Mouse (Mus musculus) c-Kit-positive CD71-positive TER-119-positive erythroid progenitor cells, embryonic 14.5 days (primary cell): ENCODE measurements at regions not wholly inside any gene's neighbourhood (a gene's known extent, or its start where the extent isn't known, plus 50 kb on each side); places are given as distances from the start of the nearest gene placed in this dataset.

Experiments used
- DNase-seq: peaks from one replicate; pipeline ENCODE4 v3.0.0-alpha.2; 2013; ENCODE audit warnings: low spot score

DNA sequence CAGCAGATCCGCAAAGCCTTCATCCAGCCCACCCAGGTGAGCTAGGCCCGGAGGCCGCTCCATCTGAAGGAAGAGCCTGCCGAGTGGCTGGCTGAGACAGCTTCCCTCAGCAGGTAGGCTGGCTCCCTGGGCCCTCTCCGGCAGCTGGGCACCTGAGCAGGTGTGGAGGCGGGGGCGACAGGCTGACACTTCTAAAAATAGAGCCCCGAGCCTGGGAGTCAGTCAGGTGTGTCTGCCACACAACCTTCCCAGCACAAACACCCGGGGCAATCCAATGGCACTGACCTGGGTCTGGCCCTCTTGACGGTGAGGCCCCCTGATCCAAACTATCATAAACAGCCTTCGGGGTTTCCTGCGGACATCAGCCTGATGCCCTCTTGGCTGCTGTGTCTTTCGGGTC is 58.5 kb downstream of the Zfp36l2 start:
- no peak for DNase-seq

DNA sequence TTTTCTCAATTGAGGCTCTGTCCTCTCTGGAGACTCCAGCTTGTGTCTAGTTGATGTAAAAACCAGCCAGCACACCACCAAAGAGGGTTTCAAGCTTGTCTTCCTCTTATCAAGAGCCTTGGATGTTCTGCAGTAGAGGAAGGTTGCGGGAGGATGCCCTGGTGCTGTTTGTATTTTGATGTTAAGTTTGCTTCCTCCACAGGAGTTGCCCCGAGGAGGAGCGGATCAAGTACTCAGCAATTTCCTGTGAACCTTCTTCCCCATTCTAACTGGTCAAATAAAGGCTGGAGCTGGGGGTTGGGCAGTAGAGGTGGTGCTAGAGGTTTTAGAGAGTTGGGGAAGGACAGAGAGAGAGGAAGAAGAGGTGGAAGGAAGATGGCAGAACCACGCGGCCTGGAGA is 59.5 kb downstream of the Zfp36l2 start:
- DNase-seq: no peak

DNA sequence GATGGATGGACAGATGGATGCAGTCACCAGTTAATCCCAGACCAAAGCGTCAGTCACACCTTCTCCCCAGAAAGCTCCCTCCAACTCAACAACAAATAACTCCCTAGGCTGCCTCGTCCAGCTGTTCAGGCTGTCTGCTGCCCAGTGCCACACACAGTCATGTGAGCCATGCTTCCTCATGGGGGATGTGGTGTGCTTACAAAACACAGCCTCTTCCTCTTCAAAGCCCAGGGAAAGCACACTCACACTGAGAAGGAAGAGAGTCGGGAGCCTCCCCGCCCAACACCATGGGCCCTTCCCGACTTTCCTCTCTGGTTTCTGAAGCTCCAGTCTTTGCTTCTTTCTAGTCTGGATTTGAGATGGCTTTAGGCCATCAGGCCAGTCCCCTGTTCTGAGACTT is 61.6 kb downstream of the Zfp36l2 start:
- no peak for DNase-seq

- DNase-seq: no peak
Observed at GRCm38 (mm10) chr17:84123161-84123560, 64.6 kb downstream of the Zfp36l2 start.

GRCm38 (mm10) chr17:84122486-84123131 is 65.1 kb downstream of the Zfp36l2 start:
- no peak for DNase-seq

DNA sequence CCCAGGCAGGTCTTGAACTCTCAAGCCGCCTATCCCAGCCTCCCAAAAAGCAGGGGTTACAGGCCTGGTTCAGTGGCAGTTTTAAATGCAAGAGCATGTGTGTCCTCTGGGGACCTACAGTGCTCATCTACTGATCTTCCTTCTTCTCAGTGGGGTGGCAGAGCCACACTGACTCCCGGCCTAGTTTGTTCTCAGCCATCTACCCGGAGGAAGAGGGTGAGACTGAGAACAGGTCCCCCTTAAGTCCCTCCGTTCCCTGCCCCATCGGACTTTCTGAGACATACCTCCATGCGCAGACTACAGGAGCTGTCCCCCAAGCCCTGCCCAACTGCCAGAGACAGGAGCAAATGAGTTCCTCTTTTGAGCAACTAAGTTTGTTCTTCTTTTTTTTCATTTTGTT is 66.5 kb downstream of the Zfp36l2 start:
- no peak for DNase-seq

- no peak for DNase-seq
Observed at GRCm38 (mm10) chr17:84119221-84120017, 68.3 kb downstream of the Zfp36l2 start.

DNA sequence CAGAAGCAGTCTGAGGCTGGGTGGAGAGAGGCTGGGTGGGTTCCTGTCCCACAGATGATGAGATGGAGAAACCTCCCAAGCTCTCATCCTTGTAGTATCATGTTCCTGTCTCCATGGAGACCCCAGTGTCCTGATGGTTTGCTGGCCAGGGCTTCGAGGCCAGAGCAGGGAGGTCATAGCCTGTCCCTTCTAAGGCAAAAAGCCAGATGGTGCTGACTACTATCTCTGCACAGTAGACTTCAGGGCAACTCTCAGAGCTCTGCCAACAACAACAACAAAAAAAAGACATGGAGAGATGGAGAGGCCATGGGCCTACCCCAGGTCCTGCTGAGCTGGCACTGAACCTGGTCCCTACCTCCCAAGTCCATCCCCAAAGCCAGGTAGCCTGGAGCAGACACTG is 69.0 kb downstream of the Zfp36l2 start:
- no peak for DNase-seq

- DNase-seq: no peak
Observed at GRCm38 (mm10) chr17:84118271-84118670, 69.5 kb downstream of the Zfp36l2 start.

DNA sequence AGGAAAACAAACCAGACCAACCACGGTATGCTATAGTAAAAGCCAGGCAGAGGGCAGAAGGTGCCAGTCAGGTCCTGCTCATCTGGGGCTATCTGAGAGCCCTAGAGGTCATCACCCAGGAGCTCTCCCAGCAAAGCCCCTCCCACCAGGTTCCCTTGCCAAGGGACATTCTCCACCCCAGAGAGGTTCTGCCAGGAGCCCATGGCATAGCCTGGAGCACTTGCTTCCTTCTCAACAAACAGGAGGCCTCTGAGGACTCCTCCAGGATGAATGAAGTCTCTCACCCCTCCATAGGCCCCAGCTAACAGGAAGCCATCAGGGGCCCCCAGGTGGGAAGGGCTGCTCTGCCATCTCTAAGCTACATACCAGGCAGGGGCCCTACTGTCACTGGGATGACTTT is 70.0 kb downstream of the Zfp36l2 start:
- DNase-seq: no peak

DNA sequence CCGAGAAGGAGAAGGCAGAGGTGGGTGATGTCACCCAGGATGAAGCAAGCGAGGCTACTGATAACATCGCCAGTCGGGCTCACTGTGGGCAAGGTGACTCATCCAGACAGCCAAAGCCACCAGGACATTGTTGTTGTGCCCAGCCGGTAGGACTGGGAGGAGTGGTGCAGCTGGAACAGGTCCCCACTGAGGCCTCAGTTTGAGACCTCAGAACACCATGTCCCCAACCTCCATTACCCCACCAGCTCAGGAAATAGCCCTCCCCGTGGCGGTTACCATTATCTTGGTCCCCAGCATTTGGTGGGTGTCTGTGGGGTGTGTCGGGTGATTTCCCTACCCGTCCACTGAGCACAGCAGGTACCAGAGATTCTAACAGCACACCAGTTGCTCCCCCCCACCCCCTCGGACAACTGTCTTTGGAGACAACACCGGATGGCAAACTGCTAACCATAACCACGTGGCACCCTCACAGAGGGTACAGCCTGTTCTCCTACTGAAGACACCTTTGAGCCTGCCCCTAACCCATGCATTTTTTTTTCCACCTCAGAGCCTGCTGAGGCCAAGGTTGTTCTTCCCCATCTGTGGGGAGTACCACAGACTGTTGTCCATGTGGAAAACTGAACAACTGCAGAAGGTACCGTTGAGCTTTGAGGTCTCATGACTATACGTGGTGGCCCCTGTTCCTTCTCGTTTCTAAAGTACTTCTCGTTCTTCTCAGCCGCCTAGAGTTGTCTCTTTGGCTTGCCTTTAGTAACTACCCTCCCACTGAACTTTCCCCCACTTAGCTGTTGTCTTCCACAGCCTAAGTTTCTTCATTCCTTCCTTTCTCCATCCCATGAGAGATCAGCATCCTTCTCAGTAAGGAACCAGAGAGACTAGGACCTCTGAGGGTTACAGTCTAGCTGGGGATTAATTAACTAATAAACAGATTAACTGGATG is 71.1 kb downstream of the Zfp36l2 start:
- peak; percentile 66 for DNase-seq

- DNase-seq: no peak
Observed at GRCm38 (mm10) chr17:84115957-84116339, 71.8 kb downstream of the Zfp36l2 start.

DNA sequence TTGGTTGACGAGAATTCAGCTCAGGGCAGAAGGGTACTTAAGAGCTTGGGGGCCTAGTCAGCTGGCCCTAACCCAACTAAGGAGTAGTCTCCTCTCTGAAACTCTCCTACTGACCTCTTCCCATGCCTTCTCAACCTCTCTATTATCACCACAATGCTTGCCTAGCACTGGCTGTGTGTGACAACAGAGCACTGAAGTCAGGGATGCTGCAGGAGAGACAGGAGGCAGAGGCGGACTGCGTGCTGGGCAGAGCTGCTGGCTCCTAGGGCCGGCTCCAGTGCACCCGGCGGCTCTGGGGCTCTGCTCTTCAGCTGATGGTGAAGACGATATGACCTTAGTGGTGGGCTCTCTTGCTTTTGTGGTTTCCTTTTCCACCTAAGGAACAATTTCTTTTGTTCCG is 72.6 kb downstream of the Zfp36l2 start:
- no peak for DNase-seq

GRCm38 (mm10) chr17:84114279-84114994 is 73.3 kb downstream of the Zfp36l2 start:
- no peak for DNase-seq

DNA sequence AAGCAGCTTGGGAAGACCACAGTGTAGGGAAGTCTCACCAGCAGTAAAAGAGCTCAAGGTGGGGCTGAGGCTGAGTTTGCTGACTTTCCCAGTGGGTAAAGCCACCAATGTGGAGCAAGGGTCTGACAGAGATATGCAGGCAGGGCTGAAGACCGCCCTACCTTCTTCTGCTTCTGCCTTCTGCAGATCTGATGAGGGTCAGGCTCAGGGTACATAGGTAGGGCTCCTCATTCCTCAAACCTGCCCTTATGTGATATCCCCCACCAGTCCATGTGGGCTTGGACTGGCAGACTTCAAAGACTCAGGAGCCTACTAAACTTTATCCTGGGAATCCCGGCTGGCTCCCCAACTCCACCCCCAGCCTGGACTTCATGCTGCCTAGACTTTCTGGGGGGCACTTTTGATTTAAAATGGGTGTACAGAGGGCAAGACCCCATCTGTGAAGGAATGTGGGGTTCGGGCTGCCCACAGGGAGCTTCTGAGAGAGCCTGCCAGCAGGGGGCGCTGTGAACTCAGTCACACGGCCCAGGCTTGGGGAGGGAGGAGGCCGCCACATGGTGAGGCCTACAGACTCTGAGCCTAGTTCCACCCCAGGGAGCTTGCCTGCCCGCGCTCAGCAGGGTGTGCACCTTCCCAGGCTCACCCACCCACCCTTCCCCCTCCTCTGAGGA is 74.0 kb downstream of the Zfp36l2 start:
- peak; percentile 93 for DNase-seq

GRCm38 (mm10) chr17:84112411-84113031 is 75.2 kb downstream of the Zfp36l2 start:
- DNase-seq: no peak

DNA sequence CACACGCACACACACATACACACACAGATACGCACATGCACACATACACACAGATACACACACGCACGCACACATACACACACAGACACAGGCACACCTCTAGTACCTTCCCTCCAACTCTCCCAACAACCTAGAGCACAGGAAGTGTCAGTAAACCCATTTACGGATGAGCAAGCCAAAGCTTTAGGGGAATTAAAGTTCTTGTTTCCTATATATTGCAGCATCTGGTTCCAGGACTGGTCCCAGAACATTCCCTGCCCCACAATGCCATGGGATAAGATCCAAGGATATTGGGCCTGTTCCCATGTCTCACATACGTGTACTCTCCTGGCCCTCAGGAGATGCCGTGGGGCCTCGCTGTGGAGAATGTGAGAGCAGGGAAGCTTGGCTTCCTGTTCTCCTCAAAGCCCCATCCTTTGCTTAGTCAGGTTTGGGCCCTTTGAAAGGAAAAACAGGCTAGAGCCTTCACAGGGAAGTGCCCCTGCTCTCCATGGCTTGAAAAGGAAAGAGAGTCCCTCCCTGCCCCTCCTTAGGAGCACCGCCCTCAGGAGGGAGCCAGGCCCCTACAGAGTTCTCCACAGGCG is 75.9 kb downstream of the Zfp36l2 start:
- DNase-seq: no peak

GRCm38 (mm10) chr17:84110945-84111344 is 76.8 kb downstream of the Zfp36l2 start:
- DNase-seq: no peak

DNA sequence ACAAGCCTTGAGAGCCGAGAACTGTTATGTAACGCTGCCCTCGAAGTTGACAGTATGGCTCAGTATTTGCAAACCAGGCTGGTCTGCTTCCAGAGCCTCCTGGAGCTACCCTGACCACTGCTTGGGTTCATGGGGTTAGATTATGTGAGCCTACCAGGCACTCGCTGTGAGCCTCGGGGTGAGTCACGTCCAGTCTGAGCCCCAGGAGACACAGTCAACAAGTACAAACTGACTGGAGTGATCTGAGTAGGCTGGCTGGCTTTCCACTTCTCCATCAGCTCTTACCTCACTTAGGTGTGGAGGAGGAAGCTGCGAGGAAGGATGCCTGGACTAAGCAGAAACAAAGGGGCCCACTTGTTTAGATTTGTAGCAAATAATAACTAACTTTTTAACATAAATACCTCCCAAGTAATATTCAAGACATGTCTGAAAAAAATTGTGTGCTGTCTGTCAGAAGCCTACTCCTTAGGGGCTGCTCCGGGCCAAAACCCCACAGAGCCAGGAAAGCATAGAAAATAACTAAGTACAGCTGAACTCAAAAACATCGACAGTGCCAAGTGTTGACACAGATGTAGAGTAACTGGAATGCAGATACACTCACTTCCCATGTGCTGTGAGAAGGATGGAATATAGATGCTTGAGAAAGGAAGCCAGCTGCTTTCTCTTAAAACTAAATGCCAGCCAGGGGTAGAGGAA is 77.6 kb downstream of the Zfp36l2 start:
- DNase-seq: no peak
